Mouse (Mus musculus) kidney, adult 2 months (tissue): ENCODE data around the gene Tbc1d10a.

ENCODE experiments used
- CTCF ChIP-seq: fragments of 200-500 bp; conservative IDR thresholded peaks from 2 replicates; pipeline ENCODE4 v1.5.1; 2011; ENCODE audit warnings: low read depth, mild to moderate bottlenecking, control low read depth, low read length, moderate library complexity, mixed read lengths; ENCODE audit not compliant: insufficient read depth, insufficient read length
- POLR2A ChIP-seq: fragments of 200-500 bp; IDR thresholded peaks from one replicate; pipeline ENCODE4 v1.6.1; 2011; ENCODE audit warnings: low read depth, low read length, control low read depth

GRCm38 (mm10) chr11:4205951-4206350, 19.4 kb downstream of the Tbc1d10a start:
- TF ChIP-seq CTCF (no peak), POLR2A (no peak)
